Mouse (Mus musculus): ENCODE measurements around the gene Ren1.

The Ren1 gene

DNA sequence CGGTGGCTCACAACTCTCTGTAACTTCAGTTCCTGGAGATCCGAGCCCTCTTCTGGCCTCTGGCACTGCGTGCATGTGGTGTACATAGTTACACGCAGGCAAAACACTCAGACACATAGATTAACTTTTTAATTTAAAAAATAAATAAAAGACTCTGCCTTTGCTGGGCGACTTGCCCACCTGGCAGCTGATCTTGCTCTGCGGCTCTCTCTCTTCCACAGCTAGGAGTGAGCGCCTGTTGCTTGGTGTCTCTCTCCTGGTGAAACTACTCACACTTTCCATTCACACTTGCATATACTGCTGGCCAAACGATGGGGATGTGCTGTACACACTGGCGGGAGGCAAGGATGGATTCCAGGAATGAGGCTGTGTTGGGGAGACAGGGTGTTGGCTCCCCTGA, 3.8 kb upstream of the Ren1 start:
- DNase-seq: no peak

DNA sequence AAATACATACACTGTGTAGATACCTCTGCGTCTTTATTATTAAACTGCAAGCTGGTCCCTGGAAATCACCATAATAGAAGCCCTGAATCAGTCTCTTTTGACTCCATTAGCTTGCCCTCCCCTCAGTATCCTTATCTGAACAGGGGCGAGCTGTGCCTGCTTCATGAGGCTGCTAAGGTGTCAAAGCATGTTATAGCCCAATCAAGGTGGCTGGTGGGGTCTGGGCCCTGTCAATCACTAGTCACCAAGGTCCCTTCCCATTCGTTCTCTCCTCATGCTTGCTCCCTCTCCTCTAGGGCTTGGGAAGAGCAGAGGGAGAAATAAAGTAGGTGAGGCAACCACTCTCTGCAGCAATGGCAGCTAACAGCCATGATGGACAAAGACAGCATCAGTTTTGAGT, 3.1 kb upstream of the Ren1 start:
- no peak for DNase-seq

DNA sequence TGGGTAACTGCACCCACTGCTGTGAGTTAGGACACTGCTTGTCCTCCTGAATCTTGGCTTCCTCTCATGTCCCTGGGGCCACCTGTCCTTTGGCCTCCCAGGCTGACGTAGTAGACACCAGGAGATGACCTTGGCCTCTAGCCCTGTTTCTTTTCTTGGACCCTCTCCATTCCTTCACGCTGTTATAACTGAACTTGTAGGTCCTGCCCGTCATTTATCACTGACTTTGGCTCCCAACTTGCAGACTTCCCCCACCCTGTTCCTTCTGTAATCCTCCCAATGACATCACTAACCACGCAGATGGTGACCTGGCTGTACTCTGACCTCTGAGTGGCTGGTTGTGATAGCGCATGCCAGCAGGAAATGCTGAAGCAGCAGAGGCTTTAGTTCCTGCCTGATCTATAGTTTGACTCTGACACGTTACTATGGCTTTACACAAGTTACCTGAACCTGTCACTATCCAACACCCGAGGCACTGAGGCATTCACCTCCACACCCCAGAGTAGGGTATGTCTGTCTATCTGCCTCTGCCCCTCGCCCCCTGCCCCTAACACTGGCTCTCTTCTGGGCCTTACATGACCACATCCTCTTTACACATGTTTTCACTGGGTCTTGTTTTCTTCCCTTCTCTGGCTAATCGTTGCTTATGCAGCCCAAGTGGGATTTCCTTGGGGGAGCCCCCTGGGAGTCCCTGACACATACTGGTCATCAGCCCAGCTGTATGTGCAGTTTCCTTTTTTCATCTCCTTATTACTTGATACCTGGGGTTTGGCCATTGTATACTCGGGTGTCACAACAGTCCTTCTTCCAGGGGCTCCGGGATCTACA, 2.4 kb upstream of the Ren1 start:
- DNase-seq: peak; percentile 66

DNA sequence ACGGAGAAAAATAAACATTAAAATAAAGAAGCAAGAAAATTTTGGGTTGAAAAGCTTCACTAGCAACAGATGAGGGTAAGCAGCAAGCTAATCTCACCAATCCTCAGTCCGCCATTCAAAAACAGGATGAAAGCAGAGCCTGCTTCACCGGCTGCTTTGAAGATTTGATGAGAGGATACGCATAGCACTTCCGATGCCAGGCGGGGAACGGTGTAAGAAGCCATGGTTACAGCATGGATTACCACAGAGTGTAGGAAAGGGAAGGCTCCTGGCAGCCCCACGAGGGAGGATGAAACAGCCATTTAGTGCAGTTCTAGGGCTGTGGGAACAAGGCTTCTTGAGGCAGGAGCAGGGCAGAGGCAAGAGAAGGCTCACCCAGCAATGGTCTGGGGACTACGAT, 1.5 kb downstream of the Ren1 start:
- DNase-seq: no peak

DNA sequence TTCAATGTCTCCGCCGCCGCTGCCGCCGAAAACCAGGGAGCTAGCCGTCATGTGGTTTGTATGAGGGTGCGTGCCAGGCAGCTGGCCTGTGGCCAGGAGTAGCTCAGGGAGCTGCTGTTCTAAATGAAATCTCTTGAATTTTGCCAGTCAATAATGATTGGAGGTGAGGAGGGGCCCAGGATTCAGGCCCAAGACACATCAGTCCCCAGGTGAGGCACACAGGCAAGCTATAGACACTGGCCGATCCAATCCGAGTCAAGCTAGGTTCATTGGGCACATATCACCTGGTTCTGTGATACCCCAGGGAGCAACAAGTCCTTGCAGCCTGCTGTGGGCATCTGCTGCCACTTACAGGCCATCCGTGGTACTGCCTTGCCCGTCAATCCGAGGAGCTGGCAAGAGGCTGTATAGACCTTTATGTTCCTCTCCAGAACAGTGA, 3.1 kb downstream of the Ren1 start:
- peak; percentile 87 for DNase-seq

DNA sequence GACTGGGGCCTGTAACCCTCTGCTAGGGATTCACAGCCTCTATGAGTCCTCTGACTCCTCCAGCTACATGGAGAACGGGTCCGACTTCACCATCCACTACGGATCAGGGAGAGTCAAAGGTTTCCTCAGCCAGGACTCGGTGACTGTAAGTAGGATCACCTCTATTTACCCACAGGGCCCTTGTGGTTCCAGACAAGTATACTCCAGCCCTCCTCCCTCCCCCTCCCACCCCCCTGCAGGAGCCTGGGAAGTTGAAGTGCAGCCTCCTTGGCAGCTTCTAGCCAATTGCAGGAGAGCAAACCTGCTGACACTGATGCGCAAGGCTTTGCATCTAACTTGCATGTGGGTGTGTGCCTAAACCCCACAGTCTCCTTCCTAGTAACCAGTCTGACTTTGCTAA, 5.2 kb downstream of the Ren1 start:
- DNase-seq: no peak

DNA sequence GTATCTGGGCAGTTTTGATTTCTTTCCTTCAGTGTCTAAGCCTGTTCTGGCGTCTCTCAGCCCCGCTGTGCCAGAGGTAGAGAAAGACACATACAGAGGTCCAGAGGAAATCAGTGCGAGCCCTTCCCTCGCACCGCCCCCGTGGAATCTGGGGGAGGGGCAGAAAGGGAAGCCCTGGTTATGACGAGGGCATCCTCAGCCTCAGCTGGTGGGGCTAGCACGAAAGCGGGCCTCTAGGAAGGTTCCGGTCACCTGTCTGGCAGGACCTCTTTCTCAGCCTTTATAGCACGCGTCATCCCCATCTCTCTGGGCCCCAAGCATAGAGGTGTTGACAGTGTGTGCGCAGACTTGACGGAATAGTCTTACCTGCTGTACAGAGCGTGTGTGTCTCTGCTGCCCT, 5.6 kb downstream of the Ren1 start:
- DNase-seq: no peak

DNA sequence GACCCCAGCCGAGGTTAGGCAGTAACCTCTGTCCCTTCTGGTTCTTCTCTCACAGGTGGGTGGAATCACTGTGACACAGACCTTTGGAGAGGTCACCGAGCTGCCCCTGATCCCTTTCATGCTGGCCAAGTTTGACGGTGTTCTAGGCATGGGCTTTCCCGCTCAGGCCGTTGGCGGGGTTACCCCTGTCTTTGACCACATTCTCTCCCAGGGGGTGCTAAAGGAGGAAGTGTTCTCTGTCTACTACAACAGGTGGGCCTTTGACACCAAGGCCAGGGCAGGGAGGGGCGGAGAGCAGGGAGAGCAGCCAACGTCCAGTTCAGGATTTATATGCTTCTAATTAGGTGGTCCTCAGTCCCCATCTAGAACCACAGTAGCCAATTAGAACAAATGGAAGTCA, 6.0 kb downstream of the Ren1 start:
- DNase-seq: no peak

DNA sequence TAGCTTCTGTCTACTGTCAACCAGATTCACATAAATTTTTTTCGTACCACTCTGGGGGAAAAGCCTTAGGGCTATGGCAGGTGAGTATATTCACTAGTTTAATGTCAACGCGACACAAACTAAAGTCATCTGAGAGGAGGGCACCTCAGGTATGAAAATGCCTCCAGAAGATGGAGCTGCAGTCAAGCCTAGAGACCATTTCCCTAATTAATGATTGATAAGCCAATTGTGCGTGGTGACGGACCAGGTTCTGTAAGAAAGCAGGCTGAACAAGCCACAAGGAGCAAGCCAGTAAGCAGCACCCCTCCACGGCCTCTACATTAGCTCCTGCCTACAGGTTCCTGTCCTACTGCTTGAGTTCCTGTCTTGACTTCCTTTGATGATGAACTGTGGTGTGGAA, 10.7 kb downstream of the Ren1 start:
- DNase-seq: peak; percentile 64

DNA sequence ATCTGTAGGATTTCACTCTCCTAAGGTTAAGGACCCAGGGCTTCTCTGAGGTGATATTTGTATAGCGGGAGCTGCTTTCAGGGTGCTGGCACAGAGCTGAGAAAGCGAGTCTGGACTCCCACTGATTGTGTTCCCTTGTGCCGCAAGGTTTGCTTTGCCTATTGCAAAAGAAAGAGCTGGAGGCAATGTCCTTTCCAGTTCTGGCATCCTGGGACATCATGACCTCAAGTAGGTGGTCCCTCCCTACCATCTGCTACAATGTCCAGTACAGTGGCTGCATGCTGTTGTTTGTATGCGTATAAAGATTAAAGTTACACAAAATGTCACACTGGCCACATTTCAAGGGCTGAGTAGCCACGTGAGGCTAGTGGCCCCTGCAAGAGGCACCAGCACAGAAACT, 11.8 kb downstream of the Ren1 start:
- no peak for DNase-seq

DNA sequence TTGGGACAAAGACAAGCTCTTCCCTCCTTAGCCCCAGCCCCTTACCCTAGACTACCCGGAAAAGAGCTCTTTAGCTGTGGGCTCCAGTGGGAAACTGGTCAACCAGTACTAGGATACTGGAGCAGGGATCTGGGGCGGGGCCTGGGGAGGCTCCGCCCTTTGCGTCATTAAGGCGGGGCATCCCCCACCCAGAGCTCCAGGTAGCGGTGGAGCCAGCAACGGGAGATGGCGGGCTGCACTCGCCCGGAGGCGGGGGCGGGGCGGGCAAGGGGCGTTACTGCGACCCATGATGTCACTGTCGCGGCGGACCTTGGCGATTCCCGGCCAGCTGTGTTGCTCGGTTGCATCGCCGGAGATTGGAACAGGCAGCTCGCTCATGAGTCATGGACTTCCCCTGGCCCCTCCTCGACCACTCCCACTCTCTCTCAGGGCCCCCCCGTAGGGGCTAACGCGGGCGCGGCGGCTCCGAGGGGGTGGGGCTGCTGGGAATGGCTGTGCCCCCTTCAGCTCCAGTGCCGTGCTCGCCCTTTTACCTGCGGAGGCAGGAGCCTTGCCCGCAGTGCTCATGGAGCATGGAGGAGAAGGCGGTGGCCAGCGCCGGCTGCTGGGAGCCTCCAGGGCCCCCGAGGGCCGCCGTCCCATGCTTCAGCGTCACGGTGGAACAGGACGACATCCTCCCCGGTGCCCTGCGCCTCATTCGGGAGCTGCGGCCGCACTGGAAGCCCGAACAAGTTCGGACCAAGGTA, 13.1 kb downstream of the Ren1 start, which contains the start of gene Etnk2:
Etnk2 (plus strand) TSS at position 297 of the 746 bp plus-strand sequence.
- peak; percentile 89 for DNase-seq

DNA sequence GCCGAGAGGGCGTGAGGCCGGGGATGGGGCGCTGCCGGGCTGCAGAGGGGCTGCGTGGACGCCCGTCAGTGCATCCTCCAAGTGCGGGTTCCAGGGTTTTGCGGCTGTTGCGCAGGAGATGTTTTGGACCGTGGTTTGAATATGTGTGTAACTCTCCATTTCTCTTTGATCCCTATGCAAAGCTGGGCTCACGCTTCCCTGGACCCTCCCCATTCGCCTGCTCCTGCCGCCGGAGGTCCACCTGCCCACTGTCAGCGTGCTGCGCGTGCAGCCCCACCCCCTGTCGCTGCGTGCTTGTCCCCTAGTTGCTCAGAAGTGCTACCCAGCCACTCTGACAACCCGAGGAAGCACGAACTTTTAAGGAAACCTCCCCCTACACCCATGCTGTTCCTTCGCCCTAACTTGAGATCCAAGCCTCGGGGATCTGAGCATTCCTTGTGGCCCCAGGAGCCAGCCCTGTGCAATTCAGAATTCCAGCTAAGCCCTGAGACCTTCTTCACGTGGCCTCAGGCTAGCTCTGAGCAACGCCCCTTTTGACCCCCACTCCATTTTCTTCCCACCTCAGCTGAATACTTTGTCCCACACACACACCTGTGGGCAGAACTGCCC, 13.8 kb downstream of the Ren1 start:
- DNase-seq: no peak

DNA sequence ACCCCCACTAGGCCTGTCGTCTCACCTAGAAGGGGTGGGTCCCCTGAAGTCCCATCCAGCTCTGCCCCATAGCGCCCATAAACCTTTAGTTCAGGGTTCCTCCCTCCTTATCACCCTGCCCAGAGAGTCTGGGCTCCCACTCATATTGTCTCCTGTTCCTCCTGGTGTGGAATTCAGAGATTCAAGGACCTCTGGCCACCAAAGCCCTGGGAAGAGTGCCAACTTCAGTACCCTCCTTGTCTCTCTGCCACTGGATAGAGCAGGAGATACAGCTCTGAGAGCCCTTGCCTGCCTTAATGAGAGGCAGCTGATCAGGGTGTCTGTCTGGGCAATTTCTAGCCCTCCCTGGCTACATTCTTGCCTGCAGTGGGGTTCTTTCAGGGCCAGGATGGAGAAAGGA, 14.6 kb downstream of the Ren1 start:
- no peak for DNase-seq

DNA sequence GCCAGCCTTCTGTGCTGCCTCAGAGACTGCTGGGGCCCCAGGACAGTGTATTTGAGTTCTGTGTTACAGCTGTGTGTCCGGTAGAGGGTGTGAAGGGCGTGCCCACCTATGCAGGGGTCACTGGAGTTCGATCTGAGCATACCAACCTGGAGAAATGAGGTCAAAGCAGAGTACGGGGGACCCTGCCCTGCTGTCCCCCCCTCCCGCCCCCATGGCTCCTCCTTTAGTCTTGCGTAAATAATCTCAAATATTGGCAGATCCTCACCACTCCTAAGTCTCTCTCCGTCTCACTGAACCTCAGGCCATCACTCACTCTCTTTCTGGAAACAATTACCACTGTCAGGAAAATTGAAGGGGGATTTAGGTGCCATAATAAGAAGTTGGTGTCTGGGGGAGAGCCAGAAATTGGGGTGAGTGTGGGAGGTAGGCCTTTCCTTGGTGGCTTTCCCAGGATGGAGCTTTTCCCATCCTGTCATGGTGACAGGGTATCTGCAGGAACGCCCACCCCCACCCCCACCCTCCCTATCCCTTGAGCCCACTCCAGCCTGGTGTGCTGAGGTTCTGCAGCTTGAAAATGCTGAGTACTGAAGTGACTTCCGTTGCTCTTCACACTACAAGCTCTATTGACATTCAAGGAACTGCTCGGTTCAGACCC, 16.8 kb downstream of the Ren1 start:
- no peak for DNase-seq

DNA sequence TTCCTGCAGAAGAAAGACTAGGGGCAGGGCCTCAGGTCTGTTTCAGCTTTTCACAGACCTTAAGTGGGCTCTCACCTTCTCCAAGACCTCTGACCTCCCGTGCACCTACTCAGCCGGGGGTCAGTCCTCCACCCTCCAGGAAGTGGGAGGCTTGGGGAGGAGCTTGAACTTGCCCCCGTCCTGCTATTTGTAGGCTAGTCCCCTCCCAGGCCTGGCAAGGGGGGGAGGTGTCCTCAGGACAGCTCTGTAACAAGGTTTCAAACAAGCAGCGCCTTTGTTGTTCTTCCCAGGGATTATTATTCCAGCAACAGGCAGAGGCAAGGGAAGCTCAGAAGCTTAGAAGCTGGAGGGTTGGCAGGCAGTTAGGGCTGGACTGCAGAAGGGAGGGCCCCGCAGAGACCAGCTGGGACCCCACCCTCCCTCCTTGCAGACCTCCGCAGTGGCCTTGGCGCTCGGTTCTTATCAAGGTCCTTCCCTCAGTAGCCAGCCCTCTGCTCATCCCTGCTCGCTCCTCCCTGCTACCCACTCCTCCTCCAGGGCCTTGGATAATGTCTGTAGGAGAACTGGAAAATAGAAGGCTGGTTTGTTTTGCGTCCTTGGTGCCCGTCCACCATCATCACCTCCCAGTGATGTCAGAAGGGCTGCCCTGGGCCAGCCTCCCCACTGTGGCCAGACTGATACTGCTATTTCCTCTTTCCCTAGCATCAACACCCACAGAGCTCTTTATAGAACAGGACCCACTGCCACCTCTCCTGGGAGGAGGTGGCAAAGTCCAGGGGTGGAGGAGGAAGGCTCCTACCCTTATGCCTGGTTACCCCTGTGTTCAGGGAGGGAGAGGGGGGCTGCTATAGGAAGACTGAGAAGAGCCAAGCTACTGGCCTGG, 17.5 kb downstream of the Ren1 start:
- no peak for DNase-seq

DNA sequence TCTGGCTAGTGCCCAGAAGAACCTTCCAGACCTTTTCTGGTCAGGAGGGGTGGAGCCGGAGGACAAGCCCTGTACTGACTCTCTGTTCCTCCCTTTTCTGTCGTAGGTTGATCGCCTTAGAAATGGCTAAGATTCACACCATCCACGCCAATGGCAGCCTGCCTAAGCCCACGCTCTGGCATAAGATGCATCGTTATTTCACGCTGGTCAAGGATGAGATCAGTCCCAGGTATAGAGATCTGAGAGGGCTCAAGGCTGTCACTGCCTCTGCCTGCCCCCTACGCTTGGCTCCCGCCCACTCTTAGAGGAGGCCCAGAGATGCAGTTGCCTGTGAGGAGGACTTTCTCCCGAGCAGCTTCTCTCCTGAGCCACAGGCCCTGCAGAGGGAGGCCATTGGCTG, 18.3 kb downstream of the Ren1 start:
- no peak for DNase-seq

DNA sequence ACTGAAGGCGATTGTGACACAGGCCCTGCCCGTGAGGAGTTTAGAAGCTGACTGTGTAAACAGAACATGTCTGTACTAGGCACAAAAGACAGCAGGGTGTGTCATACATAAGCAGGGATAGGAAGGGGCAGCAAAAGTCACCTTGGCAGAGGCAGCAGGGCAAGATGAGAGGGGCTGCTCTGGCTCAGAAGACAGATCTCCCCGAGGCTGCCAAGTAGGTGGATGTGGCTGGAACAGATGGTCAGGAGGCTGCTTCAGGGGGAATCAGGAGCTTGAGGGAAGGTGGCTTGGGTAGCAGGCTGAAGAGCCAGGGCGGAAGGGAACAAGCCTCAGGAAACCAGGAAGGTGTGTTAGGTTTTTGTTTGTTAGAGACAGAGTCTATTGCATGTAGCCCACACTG, 20.0 kb downstream of the Ren1 start:
- no peak for DNase-seq

DNA sequence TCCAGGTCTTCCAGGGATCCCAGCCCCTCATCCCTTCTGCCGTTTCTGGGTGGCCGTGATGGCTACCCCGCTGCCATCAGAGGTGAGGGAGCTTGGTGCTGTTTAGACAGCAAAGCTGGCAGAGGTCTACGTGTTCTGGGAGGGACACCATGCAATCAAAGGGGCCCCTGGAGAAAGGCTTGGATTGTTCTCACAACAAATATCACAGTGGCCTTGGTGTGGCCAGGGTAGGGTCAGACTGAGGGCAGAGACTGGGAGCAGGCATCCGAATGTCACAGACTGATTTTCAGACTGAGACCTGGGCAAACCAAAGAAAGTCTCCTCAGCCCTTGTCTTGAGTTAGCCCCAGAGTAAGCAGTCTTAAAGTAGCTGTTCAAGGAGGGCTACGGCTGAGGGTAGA, 21.1 kb downstream of the Ren1 start:
- DNase-seq: no peak

DNA sequence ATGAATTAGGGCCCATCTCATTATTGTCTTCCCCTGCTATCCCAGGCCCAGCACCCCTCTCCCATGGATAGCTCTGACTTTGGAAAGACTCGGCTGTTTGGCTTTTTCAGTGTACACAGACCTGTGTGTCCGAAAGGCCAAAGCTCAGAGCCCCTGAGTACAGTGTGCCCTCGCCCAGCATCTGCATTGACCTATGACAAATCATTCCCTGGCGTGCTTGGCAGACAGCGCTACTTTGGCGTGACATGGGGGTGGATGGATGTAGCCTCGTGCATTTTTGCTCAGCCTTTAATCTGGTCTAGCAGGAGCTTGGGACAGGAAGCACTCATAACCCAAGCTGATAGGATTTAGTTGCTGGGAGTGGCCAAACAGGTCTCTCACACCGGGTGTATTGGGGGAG, 21.8 kb downstream of the Ren1 start:
- DNase-seq: peak; percentile 52

DNA sequence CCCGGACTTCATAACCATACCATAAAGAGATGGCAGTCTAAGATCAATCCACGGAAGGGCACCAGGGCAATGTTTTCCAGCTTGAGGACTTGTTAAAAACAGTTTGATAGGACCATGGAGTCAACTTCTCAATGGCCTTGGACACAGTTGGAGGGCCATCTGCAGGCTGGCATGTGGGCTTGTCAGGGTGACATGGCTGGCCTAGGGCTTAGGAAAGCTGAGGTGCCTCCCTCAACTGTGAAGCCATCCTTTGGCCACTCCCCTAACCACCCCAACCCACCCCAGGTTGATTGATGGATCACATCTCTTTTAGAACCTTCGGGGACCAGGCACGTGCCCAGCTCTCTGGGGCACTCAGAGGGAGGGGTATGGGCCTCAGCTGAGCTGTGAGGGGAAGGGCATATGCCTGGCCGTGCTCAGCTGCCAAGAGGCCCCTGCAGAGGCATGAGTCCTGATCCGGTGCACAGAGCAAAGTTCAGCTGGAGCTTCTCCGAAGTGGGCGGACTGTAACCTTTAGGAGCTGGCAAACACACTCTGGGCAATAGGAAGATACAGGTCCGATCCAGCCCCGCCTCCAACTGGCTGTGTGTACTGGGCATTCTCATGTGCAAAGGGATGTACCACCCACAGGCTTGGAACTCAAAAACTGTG, 25.5 kb downstream of the Ren1 start:
- DNase-seq: peak; percentile 95

DNA sequence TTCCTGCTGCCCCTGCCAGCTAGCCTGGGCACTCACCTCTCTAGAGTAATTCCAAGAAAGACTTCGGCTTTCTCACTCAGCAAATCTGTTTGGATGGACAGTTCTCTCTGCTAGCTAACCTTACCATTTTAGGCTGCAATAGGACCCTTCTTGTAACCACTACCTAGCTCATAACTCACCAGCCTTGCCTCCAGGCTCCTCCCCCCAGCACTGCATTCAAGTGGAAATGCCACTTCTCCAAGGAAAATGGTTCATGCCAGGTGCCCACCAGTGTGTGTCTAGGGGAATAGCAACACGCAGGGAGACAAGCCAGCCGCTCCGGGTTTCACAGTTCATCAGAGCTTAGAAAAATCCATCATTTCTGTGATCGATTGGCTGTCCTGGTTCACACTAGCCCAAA, 27.2 kb downstream of the Ren1 start:
- DNase-seq: no peak
